Mouse (Mus musculus) cerebellum, adult 11 months (tissue): ENCODE results near the gene Map3k11.
A peak's percentile ranks its signal among the peaks of the same experiment; 100 is the strongest.

Experiments used
- DNase-seq: peaks from one replicate; pipeline ENCODE4 v3.0.0; 2022

Gene Map3k11

GRCm38 (mm10) chr19:5688200-5689087 lies at the start of gene Map3k11, which contains the start of gene Pcnx3:
TSS of gene Map3k11 (plus strand) at chr19:5688742.
TSS of gene Pcnx3 (minus strand) at chr19:5688908.
- DNase-seq, result peak; percentile 98

DNA sequence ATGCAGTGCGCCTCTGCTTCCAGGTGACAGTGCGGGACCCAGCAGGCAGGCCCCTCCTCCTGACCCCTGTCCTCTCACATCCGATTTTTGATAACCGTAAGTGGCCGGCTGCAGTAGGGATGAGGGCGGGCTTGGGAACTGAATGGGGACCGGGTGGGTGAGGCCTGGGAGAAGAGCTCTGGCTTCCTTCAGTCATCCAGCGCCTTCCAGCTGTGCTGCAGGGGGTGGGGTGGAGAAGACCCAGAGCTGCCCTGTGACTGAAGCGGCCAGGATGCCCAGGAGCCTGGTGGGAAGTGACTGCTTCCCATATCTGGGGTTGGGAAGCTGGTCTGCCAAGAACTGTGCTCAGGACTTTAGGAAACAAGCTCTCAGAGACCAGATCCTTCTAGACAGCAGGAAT lies 48.2 kb upstream of the Map3k11 start:
- DNase-seq, result no peak

GRCm38 (mm10) chr19:5641021-5641420 lies 47.5 kb upstream of the Map3k11 start:
- no peak for DNase-seq

- DNase-seq, result no peak
These were observed 46.9 kb upstream of the Map3k11 start for GRCm38 (mm10) chr19:5641641-5642040.

DNA sequence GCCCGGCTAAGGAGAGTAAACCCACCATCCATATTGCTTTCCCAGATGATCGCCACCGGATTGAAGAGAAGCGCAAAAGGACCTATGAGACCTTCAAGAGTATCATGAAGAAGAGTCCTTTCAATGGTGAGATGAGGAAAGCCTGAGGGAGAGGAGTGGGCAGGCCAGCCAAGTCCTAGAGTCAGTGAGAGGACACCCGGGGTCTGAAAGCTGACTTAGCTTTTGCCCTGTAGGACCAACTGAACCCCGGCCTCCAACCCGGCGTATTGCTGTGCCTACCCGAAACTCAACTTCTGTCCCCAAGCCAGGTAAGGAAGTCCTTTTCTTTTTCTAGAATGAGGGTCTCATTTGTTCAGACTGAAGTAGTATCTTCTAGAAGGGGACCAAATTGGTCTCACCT lies 43.3 kb upstream of the Map3k11 start:
- DNase-seq, result no peak

GRCm38 (mm10) chr19:5646731-5647330 lies 41.7 kb upstream of the Map3k11 start:
- no peak for DNase-seq

DNA sequence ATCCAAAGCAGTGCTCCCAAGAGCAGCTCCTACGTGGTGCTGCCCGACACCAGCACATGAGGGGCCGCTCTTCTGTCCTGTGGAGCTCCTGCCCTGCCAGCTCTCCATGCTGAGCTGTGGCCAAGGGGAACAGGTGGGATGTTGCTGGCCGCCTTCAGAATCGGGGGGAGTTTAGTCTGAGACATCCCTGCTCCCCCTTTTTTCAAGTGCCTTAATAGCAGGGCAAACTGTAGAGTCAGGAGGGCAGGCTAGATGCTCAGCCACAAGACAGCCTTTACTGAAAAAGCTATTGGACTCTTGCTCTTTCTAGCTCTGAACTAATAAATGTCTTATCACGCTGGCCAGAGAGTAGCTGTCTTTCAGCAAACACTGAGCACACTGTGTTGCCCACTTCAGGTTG lies 40.8 kb upstream of the Map3k11 start:
- DNase-seq, result no peak

- DNase-seq, result peak; percentile 56
These were observed 39.9 kb upstream of the Map3k11 start for GRCm38 (mm10) chr19:5648401-5649297.

GRCm38 (mm10) chr19:5649298-5649741 lies 39.2 kb upstream of the Map3k11 start:
- no peak for DNase-seq

DNA sequence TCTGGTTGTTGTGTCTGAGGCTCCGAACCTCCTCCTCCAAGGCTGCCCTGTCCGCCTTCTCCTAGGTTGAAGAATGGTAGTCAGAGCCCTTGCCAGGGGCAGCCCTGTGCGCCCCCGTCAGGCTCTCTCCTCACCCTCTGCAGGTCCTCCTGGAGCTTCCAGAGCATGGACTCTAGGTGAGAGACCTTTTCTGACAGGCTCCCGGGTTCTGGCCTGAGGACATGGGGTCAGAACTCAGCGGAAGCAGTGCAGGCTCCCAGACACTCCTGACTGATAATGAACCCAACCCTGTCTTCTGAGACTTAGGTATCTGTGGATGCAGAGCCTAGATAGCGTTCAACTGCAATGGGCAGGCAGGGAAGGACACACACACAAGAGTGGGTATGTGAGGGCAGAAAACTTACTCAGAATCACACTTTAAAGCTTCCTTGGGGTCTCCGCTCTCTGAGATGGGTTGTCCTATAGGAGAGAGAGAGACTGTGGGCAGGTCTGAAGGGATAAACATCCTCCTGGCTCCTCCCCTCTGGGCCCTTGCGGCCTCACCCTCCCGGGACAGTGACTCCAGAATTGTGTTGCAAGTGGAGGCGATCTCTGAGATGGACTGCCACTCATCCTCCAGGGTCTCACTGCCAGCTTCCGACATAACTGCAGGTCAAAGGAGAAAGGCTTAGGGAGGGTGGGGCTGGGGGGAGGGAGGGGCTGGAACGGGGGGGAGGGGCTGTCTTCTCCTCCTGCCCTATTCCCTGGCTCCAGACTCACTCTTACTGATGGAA lies 36.9 kb upstream of the Map3k11 start:
- no peak for DNase-seq

- no peak for DNase-seq
These were observed 36.0 kb upstream of the Map3k11 start for GRCm38 (mm10) chr19:5652570-5652969.

DNA sequence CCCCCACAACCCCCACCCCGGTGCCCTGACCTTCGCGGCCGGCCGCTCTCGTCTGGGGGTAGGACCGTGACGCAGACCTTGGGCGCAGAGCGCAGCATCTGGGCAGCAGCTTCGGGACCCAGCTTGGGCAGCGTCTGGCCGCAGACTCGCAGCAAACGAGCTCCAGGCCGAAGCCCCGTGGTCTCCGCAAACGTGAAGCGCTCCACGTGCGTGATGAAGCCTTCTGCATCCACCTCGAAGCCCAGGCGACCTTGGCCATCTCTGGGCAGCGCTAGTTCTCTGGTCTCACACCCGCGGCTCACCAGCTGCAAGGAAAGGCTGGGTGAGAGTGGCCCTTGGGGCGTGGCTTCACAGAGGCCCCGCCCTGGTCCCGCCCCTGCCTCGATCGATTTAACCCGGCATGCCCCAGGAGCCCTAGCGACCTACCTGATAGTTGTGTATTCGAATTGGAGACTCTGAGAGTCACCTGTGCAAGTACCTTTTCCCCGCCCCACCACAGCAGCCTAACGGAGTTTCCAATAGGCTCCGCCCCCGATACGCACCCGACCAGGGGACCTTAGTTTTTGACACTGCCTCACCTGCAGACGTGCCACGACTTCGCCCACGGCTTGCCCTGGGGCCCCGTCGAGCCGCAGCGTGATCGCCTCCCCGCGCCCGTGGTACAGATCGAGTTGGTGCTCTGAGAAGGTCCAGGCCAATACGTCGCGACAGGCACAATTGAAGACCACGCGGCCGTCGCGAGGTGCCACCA lies 34.4 kb upstream of the Map3k11 start:
- no peak for DNase-seq

DNA sequence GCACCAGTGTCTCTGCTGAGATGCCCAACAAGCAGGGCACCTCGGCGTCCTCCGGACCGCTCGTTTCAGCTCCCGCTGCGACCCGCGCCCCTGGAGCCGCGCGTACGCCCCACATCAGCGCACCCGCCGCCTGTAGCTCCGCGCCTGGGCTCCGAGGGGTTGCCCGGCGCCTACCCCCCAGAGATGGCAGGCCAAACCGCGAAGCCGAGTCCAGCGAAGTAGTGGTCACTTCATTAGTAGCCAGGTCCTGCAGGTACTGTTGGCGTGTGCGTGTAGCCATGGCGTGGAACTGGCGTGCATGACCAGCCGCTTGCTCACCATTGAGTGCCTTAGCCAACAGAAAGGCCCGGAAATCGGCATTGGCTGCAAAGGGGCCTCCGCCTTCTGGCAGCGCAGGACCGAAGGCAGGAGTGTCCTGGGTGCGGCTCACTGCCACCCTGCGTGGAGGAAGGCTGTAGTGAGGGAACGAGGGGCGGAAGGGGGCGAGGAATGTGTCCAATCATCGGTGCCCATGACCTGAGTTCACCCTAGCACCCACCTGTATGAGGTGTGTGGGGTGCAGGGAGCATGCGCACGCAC lies 33.7 kb upstream of the Map3k11 start:
- no peak for DNase-seq

- no peak for DNase-seq
These were observed 27.4 kb upstream of the Map3k11 start for GRCm38 (mm10) chr19:5660942-5661751.

DNA sequence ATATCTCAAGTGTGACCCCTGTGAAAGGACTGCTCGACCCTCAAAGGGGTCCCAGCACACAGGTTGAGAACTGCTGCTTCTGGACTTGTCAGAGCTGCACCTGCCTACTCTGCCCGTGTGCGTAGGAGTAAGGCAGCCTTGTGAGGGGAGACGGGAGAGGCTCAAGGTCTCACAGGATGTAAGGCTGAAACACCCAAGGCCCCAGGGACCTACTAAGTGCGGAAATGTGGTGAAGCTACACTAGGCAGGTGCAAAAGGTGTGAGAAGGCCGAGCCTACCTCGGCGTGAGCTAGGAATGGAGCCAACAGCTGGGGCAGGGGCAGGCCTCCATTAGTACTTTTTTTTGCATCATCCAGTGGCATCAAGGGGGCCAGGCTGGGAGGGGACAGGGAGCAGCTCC lies 26.2 kb upstream of the Map3k11 start:
- no peak for DNase-seq

DNA sequence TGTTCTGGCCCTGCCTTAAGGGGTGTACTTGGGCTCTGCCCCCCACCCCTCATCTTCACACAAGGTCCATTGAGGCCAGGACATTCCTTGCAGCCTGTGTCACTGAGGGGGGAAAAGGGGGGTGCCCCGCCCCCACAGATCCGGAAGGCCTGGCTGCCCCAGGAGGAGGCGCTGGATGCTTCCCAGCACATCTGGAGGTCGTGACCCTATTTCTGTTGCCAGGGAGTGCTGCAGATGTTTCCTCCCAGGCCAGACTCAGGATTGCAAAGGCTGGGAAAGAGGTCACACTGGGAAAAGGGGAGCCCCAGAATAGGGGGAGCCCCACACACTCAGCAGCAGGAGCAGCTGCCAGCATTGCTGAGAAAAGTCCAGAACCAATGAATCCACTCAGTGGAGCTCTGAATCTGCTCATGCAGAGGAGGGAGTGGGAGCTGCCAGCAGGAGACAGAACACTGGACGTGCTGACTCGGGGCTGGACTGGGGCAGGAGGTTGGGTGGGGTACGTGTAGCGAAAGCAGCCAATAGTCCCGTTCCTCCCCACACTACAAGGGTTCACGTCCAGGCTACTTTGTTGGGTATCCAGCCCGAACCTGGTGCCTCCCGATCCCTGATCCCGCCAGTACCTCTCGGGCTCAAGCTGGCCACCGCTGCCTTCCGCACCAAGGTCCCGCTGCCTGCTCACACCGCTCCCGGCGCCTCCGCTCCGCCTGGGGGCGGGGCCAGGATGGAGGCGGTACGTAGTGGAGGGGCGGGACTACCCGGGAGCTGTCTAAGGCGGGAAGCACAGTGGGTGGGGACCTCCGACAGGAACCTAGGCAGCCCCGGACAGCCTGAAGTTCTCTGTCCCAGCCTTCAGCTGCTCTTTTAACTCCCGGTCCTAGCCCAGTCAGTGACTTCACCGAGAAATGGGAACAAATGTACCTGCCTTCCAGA lies 25.3 kb upstream of the Map3k11 start, which contains the start of gene Sipa1:
TSS of gene Sipa1 (minus strand) at position 727 of the 933 bp plus-strand sequence.
- DNase-seq, result peak; percentile 55

DNA sequence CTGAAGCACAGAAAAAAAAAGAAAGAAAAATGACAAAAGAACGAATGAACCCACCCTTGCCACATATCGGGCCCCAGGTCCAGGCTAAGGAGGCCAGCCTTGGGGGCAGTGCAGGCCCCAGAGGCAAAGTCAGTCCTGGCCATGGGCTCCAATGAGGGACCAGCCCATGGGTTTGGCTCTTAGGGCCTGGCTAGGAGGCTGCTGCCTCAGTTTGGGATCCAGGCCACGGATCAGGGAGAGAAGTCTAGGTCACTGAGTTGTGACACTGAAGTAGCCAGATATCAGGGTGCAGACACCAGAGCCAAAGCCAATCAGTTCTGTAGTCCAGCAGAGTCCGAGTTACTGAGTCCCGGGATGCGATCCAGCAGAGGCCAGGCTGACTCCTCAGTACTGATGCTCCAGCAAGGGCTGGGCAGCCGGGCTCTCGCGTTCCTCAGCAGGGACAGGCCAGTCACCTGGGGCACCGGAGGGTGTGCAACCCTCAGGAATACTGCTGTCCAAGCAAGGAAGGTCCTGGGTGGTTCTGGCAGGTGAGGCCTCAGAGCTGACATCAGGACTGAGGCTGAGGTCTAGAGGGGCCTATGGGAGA lies 23.8 kb upstream of the Map3k11 start:
- no peak for DNase-seq

DNA sequence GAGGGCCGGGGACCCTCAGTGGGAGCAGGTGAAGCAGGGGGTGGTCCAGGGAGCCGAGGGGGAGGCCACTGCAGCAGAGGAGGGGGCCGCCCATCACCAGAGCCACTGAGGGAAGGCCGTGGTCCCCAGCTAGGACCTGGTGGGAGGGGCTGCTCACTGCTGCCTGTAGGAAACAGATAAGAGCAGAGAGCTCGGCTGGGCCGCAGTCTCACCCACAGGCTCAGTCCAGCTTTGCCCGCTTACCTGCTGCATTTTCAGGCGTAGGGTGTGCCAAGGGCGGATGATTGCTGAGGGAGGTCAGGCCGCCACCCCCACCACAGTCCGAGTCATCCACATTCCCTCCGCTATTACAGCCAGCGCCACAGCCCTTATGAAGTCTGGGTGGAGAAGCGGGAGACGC lies 23.1 kb upstream of the Map3k11 start:
- DNase-seq, result no peak

- no peak for DNase-seq
These were observed 22.2 kb upstream of the Map3k11 start for GRCm38 (mm10) chr19:5666386-5666785.
